Mouse (Mus musculus) embryonic facial prominence, embryonic 15.5 days (tissue): ENCODE results near the gene Slc39a3. TPM values are rescaled to one million over a fixed set of nuclear protein-coding genes. Genes with fewer than 3 reads are reported as not detected.

Experiments used
- polyA plus RNA-seq: library from polyadenylated mRNA; unstranded; fragments of >200 nt; fragmentation: Nextera tagmentation; extraction: Ambion mirVana; gene quantifications from 2 replicates; pipeline ENCODE4 v1.2.1, GENCODE M21; 2015

Gene Slc39a3
- polyA plus RNA-seq, 1 experiment from 2014 or later = 22.7 TPM

Other genes with a start within 250 kb of the Slc39a3 start
- 68.1 and 79.7 TPM in 2 replicates for gene Sf3a2, start 239.2 kb downstream of the Slc39a3 start, polyA plus RNA-seq
- gene Plekhj1, start 238.8 kb downstream of the Slc39a3 start, polyA plus RNA-seq = 121 and 125 TPM in 2 replicates
- gene Amh, start 232.2 kb downstream of the Slc39a3 start, polyA plus RNA-seq = 0.09 TPM in 1 of 2 replicates, not detected in the other
- gene Jsrp1, start 223.9 kb downstream of the Slc39a3 start, polyA plus RNA-seq = 10.0 and 13.8 TPM in 2 replicates
- gene Oaz1, start 210.8 kb downstream of the Slc39a3 start, polyA plus RNA-seq = 1,751 and 1,885 TPM in 2 replicates
- gene Lingo3, start 193.4 kb downstream of the Slc39a3 start, polyA plus RNA-seq = 2.2 and 2.5 TPM in 2 replicates
- gene Lsm7, start 182.2 kb downstream of the Slc39a3 start, polyA plus RNA-seq = 252 and 265 TPM in 2 replicates
- gene Sppl2b, start 182.2 kb downstream of the Slc39a3 start, polyA plus RNA-seq = 51.3 and 60.7 TPM in 2 replicates
- 0.04 and 0.05 TPM in 2 replicates for gene Tmprss9, start 165.6 kb downstream of the Slc39a3 start, polyA plus RNA-seq
- gene Timm13, start 136.5 kb downstream of the Slc39a3 start, polyA plus RNA-seq = 337 and 339 TPM in 2 replicates
- gene Lmnb2, start 119.2 kb downstream of the Slc39a3 start, polyA plus RNA-seq = 56.7 and 60.1 TPM in 2 replicates
- gene Gadd45b, start 107.4 kb downstream of the Slc39a3 start, polyA plus RNA-seq = 43.7 and 46.6 TPM in 2 replicates
- 11.2 and 12.3 TPM in 2 replicates for gene Gng7, start 22.5 kb downstream of the Slc39a3 start, polyA plus RNA-seq
- 1.4 and 1.9 TPM in 2 replicates for gene Diras1, start 11.8 kb downstream of the Slc39a3 start, polyA plus RNA-seq
- 199 and 216 TPM in 2 replicates for gene Sgta, start 22.8 kb upstream of the Slc39a3 start, polyA plus RNA-seq
- 81.3 and 87.7 TPM in 2 replicates for gene Thop1, start 32.6 kb upstream of the Slc39a3 start, polyA plus RNA-seq
- gene Creb3l3, start 61.4 kb upstream of the Slc39a3 start, polyA plus RNA-seq = 0.89 and 0.92 TPM in 2 replicates
- 189 and 197 TPM in 2 replicates for gene Map2k2, start 68.5 kb upstream of the Slc39a3 start, polyA plus RNA-seq
- 57.6 and 59.4 TPM in 2 replicates for gene Zbtb7a, start 97.8 kb upstream of the Slc39a3 start, polyA plus RNA-seq
- 52.0 and 52.7 TPM in 2 replicates for gene Pias4, start 130.5 kb upstream of the Slc39a3 start, polyA plus RNA-seq
- gene Eef2, start 139.2 kb upstream of the Slc39a3 start, polyA plus RNA-seq = 654 and 688 TPM in 2 replicates
- 65.4 and 67.7 TPM in 2 replicates for gene Dapk3, start 145.6 kb upstream of the Slc39a3 start, polyA plus RNA-seq
- 0.13 and 0.21 TPM in 2 replicates for gene 4930442H23Rik, start 146.4 kb upstream of the Slc39a3 start, polyA plus RNA-seq
- gene Nmrk2, start 164.6 kb upstream of the Slc39a3 start, polyA plus RNA-seq = 0.36 and 0.54 TPM in 2 replicates
- 0.47 and 0.69 TPM in 2 replicates for gene Atcay, start 193.4 kb upstream of the Slc39a3 start, polyA plus RNA-seq
- 13.7 and 16.0 TPM in 2 replicates for gene Zfr2, start 195.7 kb upstream of the Slc39a3 start, polyA plus RNA-seq
- gene Matk, start 215.5 kb upstream of the Slc39a3 start, polyA plus RNA-seq = 7.1 and 9.1 TPM in 2 replicates
- gene Mrpl54, start 229.5 kb upstream of the Slc39a3 start, polyA plus RNA-seq = 199 and 203 TPM in 2 replicates
- 70.9 and 77.4 TPM in 2 replicates for gene Apba3, start 229.5 kb upstream of the Slc39a3 start, polyA plus RNA-seq